8 mouse cellular contexts compared by ENCODE assay signal in the genomic region with DNA sequence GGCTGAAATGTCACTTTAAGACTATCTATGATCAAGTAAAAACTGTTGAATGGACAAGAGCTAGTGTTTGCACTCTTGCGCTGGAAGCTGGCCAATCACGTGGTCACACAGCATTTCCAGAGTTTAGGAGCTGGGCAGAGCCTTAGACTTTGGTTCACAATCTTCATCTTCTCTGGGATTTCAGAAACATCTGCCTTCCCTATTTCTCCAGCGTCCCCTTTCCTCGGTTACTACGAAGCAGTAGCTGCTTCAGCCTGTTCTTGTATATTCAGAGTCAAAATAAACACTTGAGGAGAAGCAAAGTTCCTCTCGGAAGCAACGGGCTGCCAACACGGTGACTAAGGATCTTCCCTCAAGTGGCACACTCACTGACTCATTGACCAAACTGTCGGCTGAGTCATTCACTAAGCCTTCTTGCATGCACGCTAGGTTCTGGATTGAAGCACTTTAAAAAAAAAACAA. TPM values are rescaled to one million over a fixed set of nuclear protein-coding genes. Genes with fewer than 3 reads are reported as not detected.
A peak's percentile ranks its signal among the peaks of the same experiment; 100 is the strongest.
DNase-seq lines count a peak whose midpoint lies in the region; ATAC-seq and TF ChIP-seq lines count a peak whose summit lies in the region.
"Had no signal": no experiment of that assay in that cellular context is flagged by ENCODE, and none has a peak within 500 bp of the region (broad histone marks: within the 10 kb centered on the region; RNA-seq: fewer than 3 reads in every experiment).

No protein-coding gene starts in this region.

- peak overlapping the region; percentile 67 for H3K27ac ChIP-seq in embryonic fibroblast, embryonic 13.5 days (ENCODE audit: insufficient read depth, low read length)
- H3K27ac ChIP-seq in heart, postnatal 0 days (ENCODE audit: low read depth): peak overlapping the region; percentile 1; the same call in 1 of the 2 replicates
- no peak overlapping the region for H3K27ac ChIP-seq in hindbrain, embryonic 12.5 days
- H3K27ac ChIP-seq: midbrain, embryonic 12.5 days had no signal

- H3K9me3 ChIP-seq in heart, postnatal 0 days (replicated peaks; ENCODE audit: control insufficient read depth, low read length): no peaks in the 10 kb centered on the region
- no peaks in the 10 kb centered on the region for H3K9me3 ChIP-seq in hindbrain, embryonic 12.5 days (replicated peaks)
- H3K9me3 ChIP-seq: midbrain, embryonic 12.5 days had no signal

- TF ChIP-seq POLR2A in embryonic fibroblast, embryonic 13.5 days (IDR thresholded peaks at IDR 0.05; ENCODE audit: low read depth, low read length): no peak

- no peaks in the 10 kb centered on the region for H3K36me3 ChIP-seq in heart, postnatal 0 days (replicated peaks; ENCODE audit: control insufficient read depth, insufficient read depth, low read length)
- no peaks in the 10 kb centered on the region for H3K36me3 ChIP-seq in hindbrain, embryonic 12.5 days
- H3K36me3 ChIP-seq: midbrain, embryonic 12.5 days had no signal

- peak overlapping the region; percentile 43 for H3K4me2 ChIP-seq in heart, postnatal 0 days (ENCODE audit: low read depth, low read length)
- no peak overlapping the region for H3K4me2 ChIP-seq in hindbrain, embryonic 12.5 days (replicated peaks)
- H3K4me2 ChIP-seq: midbrain, embryonic 12.5 days had no signal

- no peak overlapping the region for H3K9ac ChIP-seq in heart, postnatal 0 days (replicated peaks; ENCODE audit: low read depth, low read length)
- H3K9ac ChIP-seq in hindbrain, embryonic 12.5 days: no peak overlapping the region
- H3K9ac ChIP-seq: midbrain, embryonic 12.5 days had no signal

- WGBS in heart, postnatal 0 days: 17% methylated on average over 10 of the region's 10 CpGs
- 76% methylated on average over 10 of the region's 10 CpGs for whole genome bisulfite sequencing in hindbrain, embryonic 12.5 days

- DNase-seq in adrenal gland, adult 8-10 months: peak; percentile 67
- DNase-seq in heart, postnatal 0 days (ENCODE audit: low spot score): peak; percentile 81
- DNase-seq in left cerebral cortex, postnatal 36 days (ENCODE audit: low spot score in 2 of 2): peak; percentile 56 to 66
- peak; percentile 23 to 32 for DNase-seq in natural killer cell, adult 2 months (ENCODE audit: low spot score in 2 of 2)
- DNase-seq in thymus, adult 18-20 months: no peak

- H3K4me1 ChIP-seq in embryonic fibroblast, embryonic 13.5 days (ENCODE audit: control insufficient read depth, insufficient read depth, low read length): peaks cover 4% of the 10 kb centered on the region; the same call in 1 of the 2 replicates
- no peaks in the 10 kb centered on the region for H3K4me1 ChIP-seq in heart, postnatal 0 days (ENCODE audit: control insufficient read depth, insufficient read depth)
- no peaks in the 10 kb centered on the region for H3K4me1 ChIP-seq in hindbrain, embryonic 12.5 days

- intact Hi-C loops in left cerebral cortex, postnatal 36 days (cut with DNase I): loop anchor here (10.0 kb wide), 1 partner anchor 140 kb away; a partner anchor contains a TSS

- TF ChIP-seq EP300 in heart, postnatal 0 days (IDR thresholded peaks at IDR 0.05; ENCODE audit: low read depth): no peak

- TF ChIP-seq CTCF in embryonic fibroblast, embryonic 13.5 days (IDR thresholded peaks at IDR 0.05; ENCODE audit: borderline replicate concordance, insufficient read depth, low read length): no peak
- TF ChIP-seq CTCF in heart, postnatal 0 days (IDR thresholded peaks at IDR 0.05; ENCODE audit: low read depth): no peak

- ATAC-seq in heart, postnatal 0 days (ENCODE audit: insufficient read depth, low read depth): peak; percentile 79
- ATAC-seq in hindbrain, embryonic 12.5 days (ENCODE audit: low FRiP score): no peak

- 0 out of 2 replicates have a peak, but pooled peaks cover 2% of the 10 kb centered on the region for H3K27me3 ChIP-seq in heart, postnatal 0 days (ENCODE audit: control insufficient read depth, insufficient read depth, low read length)
- no peaks in the 10 kb centered on the region for H3K27me3 ChIP-seq in hindbrain, embryonic 12.5 days
- H3K27me3 ChIP-seq: midbrain, embryonic 12.5 days had no signal

- no peak overlapping the region for H3K4me3 ChIP-seq in embryonic fibroblast, embryonic 13.5 days (ENCODE audit: insufficient read depth, low read length)
- no peak overlapping the region; the same call in 1 of the 2 replicates for H3K4me3 ChIP-seq in heart, postnatal 0 days (ENCODE audit: low read depth, low read length)
- H3K4me3 ChIP-seq in hindbrain, embryonic 12.5 days: no peak overlapping the region
- H3K4me3 ChIP-seq: midbrain, embryonic 12.5 days had no signal

RNA-seq across cellular contexts. Expression of a gene that starts 8.9 kb away (rescaled TPM):
- total RNA-seq in adrenal gland, adult 8-10 months (2022): 1 to 10 TPM; 2.0 to 6.3 (median 3.3) TPM
- polyA plus RNA-seq in embryonic fibroblast, embryonic 13.5 days (2011; ENCODE audit: insufficient read length, low read depth, missing spikeins): 4.6 and 4.7 TPM in 2 replicates
- total RNA-seq in heart, postnatal 0 days (2014; rRNA removed; ENCODE audit: low replicate concordance): 3.0 TPM in 1 of 2 replicates, not detected in the other
- polyA plus RNA-seq in heart, postnatal 0 days (2015; fragmentation: Nextera tagmentation; extraction: Ambion mirVana): 27.1 and 29.4 TPM in 2 replicates
- 10 to 100 TPM; 11.8 to 13.0 TPM for total RNA-seq in left cerebral cortex, postnatal 36 days (2021)
- 50.9 and 53.5 TPM in 2 replicates for polyA plus RNA-seq in hindbrain, embryonic 12.5 days (2016; fragmentation: Nextera tagmentation; extraction: Ambion mirVana)

Comparison
In these comparisons a context has a peak if more than half of its experiments do, and no peak if none do; other contexts are left out.
1. DNase-seq: peak in adrenal gland, adult 8-10 months (single experiment), heart, postnatal 0 days (single experiment), left cerebral cortex, postnatal 36 days (2 of 2) and natural killer cell, adult 2 months (2 of 2); none in thymus, adult 18-20 months (0 of 2).